Mouse (Mus musculus) bone marrow macrophage, adult 2 months (primary cell): ENCODE measurements around the gene Aldh2. TPM values are rescaled to one million over a fixed set of nuclear protein-coding genes. Genes with fewer than 3 reads are reported as not detected.
A peak's percentile ranks its signal among the peaks of the same experiment; 100 is the strongest.

ENCODE experiments used
- H3K27ac ChIP-seq: 2 replicates; pipeline ENCODE4 v1.5.1; 2012; ENCODE audit warnings: low read depth, low read length; ENCODE audit not compliant: insufficient read depth
- H3K4me1 ChIP-seq: 2 replicates; pipeline ENCODE4 v1.6.1; 2012; ENCODE audit warnings: low read length; ENCODE audit not compliant: control insufficient read depth, insufficient read depth
- H3K4me3 ChIP-seq: 2 replicates; pipeline ENCODE4 v1.5.1; 2012; ENCODE audit warnings: mild to moderate bottlenecking, low read length, moderate library complexity; ENCODE audit not compliant: insufficient read depth
- CTCF ChIP-seq: IDR thresholded peaks from 2 replicates; pipeline ENCODE4 v1.5.1; 2012; ENCODE audit warnings: low read depth, mild to moderate bottlenecking, low read length, moderate library complexity
- POLR2A ChIP-seq: IDR thresholded peaks from 2 replicates; pipeline ENCODE4 v1.6.1; 2012; ENCODE audit warnings: mild to moderate bottlenecking, low read depth, low read length, borderline replicate concordance
- polyA plus RNA-seq: library from polyadenylated mRNA; stranded (reverse); fragments of >200 nt; gene quantifications from 2 replicates; pipeline ENCODE4 v1.2.4, GENCODE M21; 2012; ENCODE audit not compliant: missing spikeins, insufficient read depth, insufficient read length

Gene Aldh2
- polyA plus RNA-seq, 1 experiment: 895 TPM

- Histone ChIP-seq H3K27ac (peak overlapping the region; percentile 93), H3K4me1 (peaks cover 38% of the 10 kb centered on the region), H3K4me3 (no peak overlapping the region)
- no peak for TF ChIP-seq CTCF
- TF ChIP-seq POLR2A: no peak
Measured at GRCm38 (mm10) chr5:121596226-121596625, 2.6 kb upstream of the Aldh2 start.

GRCm38 (mm10) chr5:121595758-121596157 lies 2.1 kb upstream of the Aldh2 start:
- no peak for TF ChIP-seq POLR2A
- TF ChIP-seq CTCF: no peak
- no peak overlapping the region for H3K4me3 ChIP-seq
- H3K4me1 ChIP-seq: peaks cover 41% of the 10 kb centered on the region
- H3K27ac ChIP-seq: peak overlapping the region; percentile 93

GRCm38 (mm10) chr5:121594714-121595313 lies 1.2 kb upstream of the Aldh2 start:
- no peak overlapping the region for H3K4me3 ChIP-seq
- H3K27ac ChIP-seq: peak overlapping the region; percentile 91
- H3K4me1 ChIP-seq: peaks cover 41% of the 10 kb centered on the region
- no peak for TF ChIP-seq CTCF
- no peak for TF ChIP-seq POLR2A

GRCm38 (mm10) chr5:121592816-121593407 lies 712 bp downstream of the Aldh2 start:
- Histone ChIP-seq H3K27ac (peak overlapping the region; percentile 70), H3K4me3 (peak overlapping the region; percentile 94), H3K4me1 (peaks cover 37% of the 10 kb centered on the region)
- TF ChIP-seq CTCF: no peak
- no peak for TF ChIP-seq POLR2A

GRCm38 (mm10) chr5:121592064-121592815 lies 1.4 kb downstream of the Aldh2 start:
- TF ChIP-seq CTCF (no peak), POLR2A (no peak)
- H3K27ac ChIP-seq: peak overlapping the region; percentile 70

GRCm38 (mm10) chr5:121591417-121592063 lies 2.1 kb downstream of the Aldh2 start:
- Histone ChIP-seq H3K4me3 (peak overlapping the region; percentile 94), H3K27ac (no peak overlapping the region)

More at GRCm38 (mm10) chr5:121592064-121592815, 1.4 kb downstream of the Aldh2 start:
- Histone ChIP-seq H3K4me3 (peak overlapping the region; percentile 94), H3K4me1 (peaks cover 36% of the 10 kb centered on the region)

GRCm38 (mm10) chr5:121589928-121590327 lies 3.7 kb downstream of the Aldh2 start:
- Histone ChIP-seq H3K27ac (no peak overlapping the region), H3K4me3 (no peak overlapping the region), H3K4me1 (peaks cover 33% of the 10 kb centered on the region)
- TF ChIP-seq POLR2A: no peak
- TF ChIP-seq CTCF: no peak

More at GRCm38 (mm10) chr5:121591417-121592063, 2.1 kb downstream of the Aldh2 start:
- peaks cover 34% of the 10 kb centered on the region for H3K4me1 ChIP-seq
- TF ChIP-seq POLR2A (no peak), CTCF (no peak)

- no peak for TF ChIP-seq POLR2A
- TF ChIP-seq CTCF: no peak
- peak overlapping the region; percentile 43 for H3K4me3 ChIP-seq
- peaks cover 51% of the 10 kb centered on the region for H3K4me1 ChIP-seq
- peak overlapping the region; percentile 95 for H3K27ac ChIP-seq
Measured at GRCm38 (mm10) chr5:121586400-121587039, 7.1 kb downstream of the Aldh2 start.

GRCm38 (mm10) chr5:121585699-121586098 lies 7.9 kb downstream of the Aldh2 start:
- Histone ChIP-seq H3K4me3 (peak overlapping the region; percentile 43; the same call in 1 of the 2 replicates), H3K27ac (peak overlapping the region; percentile 95), H3K4me1 (peaks cover 47% of the 10 kb centered on the region)
- no peak for TF ChIP-seq POLR2A
- TF ChIP-seq CTCF: no peak
